9 mouse cellular contexts compared by ENCODE assay signal in genomic region chr12:73554155-73554554, GRCm38 (mm10). TPM values are rescaled to one million over a fixed set of nuclear protein-coding genes. Genes with fewer than 3 reads are reported as not detected.
DNase-seq lines count a peak whose midpoint lies in the region; ATAC-seq and TF ChIP-seq lines count a peak whose summit lies in the region.
"Had no signal": no experiment of that assay in that cellular context is flagged by ENCODE, and none has a peak within 500 bp of the region (broad histone marks: within the 10 kb centered on the region; RNA-seq: fewer than 3 reads in every experiment).

No protein-coding gene starts in this region.

- no peaks in the 10 kb centered on the region for H3K36me3 ChIP-seq in E14TG2a.4 (ENCODE audit: insufficient read depth, low read length)
- H3K36me3 ChIP-seq in embryonic facial prominence, embryonic 12.5 days, result no peaks in the 10 kb centered on the region
- no peaks in the 10 kb centered on the region for H3K36me3 ChIP-seq in heart, postnatal 0 days (replicated peaks; ENCODE audit: control insufficient read depth, insufficient read depth, low read length)
- no peaks in the 10 kb centered on the region for H3K36me3 ChIP-seq in liver, postnatal 0 days (replicated peaks; ENCODE audit: insufficient read depth, low read length)
- no peaks in the 10 kb centered on the region for H3K36me3 ChIP-seq in neural tube, embryonic 15.5 days
- H3K36me3 ChIP-seq: limb, embryonic 15.5 days had no signal

- TF ChIP-seq CTCF in E14TG2a.4 (conservative IDR thresholded peaks at IDR 0.05; ENCODE audit: low read length), result peak; percentile 90
- peak; percentile 79 for TF ChIP-seq CTCF in heart, postnatal 0 days (IDR thresholded peaks at IDR 0.05; ENCODE audit: low read depth)
- TF ChIP-seq CTCF in liver, postnatal 0 days (IDR thresholded peaks at IDR 0.05; ENCODE audit: low read depth), result peak; percentile 78

- no peak overlapping the region for H3K4me3 ChIP-seq in E14TG2a.4 (replicated peaks; ENCODE audit: low read length)
- H3K4me3 ChIP-seq in embryonic facial prominence, embryonic 12.5 days, result no peak overlapping the region
- H3K4me3 ChIP-seq in heart, postnatal 0 days (ENCODE audit: low read depth, low read length), result no peak overlapping the region
- no peak overlapping the region for H3K4me3 ChIP-seq in liver, postnatal 0 days (ENCODE audit: low read depth, low read length)
- no peak overlapping the region for H3K4me3 ChIP-seq in neural tube, embryonic 15.5 days (replicated peaks)
- H3K4me3 ChIP-seq: limb, embryonic 15.5 days had no signal

- WGBS in embryonic facial prominence, embryonic 12.5 days, result 3% methylated on average over 5 of the region's 5 CpGs
- WGBS in heart, postnatal 0 days, result 3% methylated on average over 5 of the region's 5 CpGs
- 2% methylated on average over 5 of the region's 5 CpGs for WGBS in liver, postnatal 0 days (ENCODE audit: insufficient replicate concordance)
- WGBS in neural tube, embryonic 15.5 days, result 3% methylated on average over 5 of the region's 5 CpGs

- peaks cover 11% of the 10 kb centered on the region for H3K4me1 ChIP-seq in E14TG2a.4 (replicated peaks; ENCODE audit: low read depth, low read length)
- no peaks in the 10 kb centered on the region for H3K4me1 ChIP-seq in embryonic facial prominence, embryonic 12.5 days
- H3K4me1 ChIP-seq in heart, postnatal 0 days (ENCODE audit: control insufficient read depth, insufficient read depth), result no peaks in the 10 kb centered on the region
- no peaks in the 10 kb centered on the region for H3K4me1 ChIP-seq in liver, postnatal 0 days (ENCODE audit: insufficient read depth)
- no peaks in the 10 kb centered on the region for H3K4me1 ChIP-seq in neural tube, embryonic 15.5 days

- peak; percentile 84 for DNase-seq in adrenal gland, postnatal 10 days
- DNase-seq in heart, postnatal 0 days (ENCODE audit: low spot score), result peak; percentile 81
- peak; percentile 77 for DNase-seq in kidney, postnatal 14 days
- peak; percentile 65 for DNase-seq in liver, postnatal 0 days
- no peak for DNase-seq in urinary bladder, postnatal 10 days (ENCODE audit: low spot score)

- no peak overlapping the region for H3K27ac ChIP-seq in embryonic facial prominence, embryonic 12.5 days
- no peak overlapping the region for H3K27ac ChIP-seq in heart, postnatal 0 days (ENCODE audit: low read depth)
- no peak overlapping the region for H3K27ac ChIP-seq in liver, postnatal 0 days (ENCODE audit: low read depth)
- no peak overlapping the region for H3K27ac ChIP-seq in neural tube, embryonic 15.5 days (replicated peaks)
- H3K27ac ChIP-seq: limb, embryonic 15.5 days had no signal

- no peaks in the 10 kb centered on the region for H3K9me3 ChIP-seq in E14TG2a.4 (ENCODE audit: low read length)
- H3K9me3 ChIP-seq in embryonic facial prominence, embryonic 12.5 days, result no peaks in the 10 kb centered on the region
- no peaks in the 10 kb centered on the region for H3K9me3 ChIP-seq in heart, postnatal 0 days (replicated peaks; ENCODE audit: control insufficient read depth, low read length)
- no peaks in the 10 kb centered on the region for H3K9me3 ChIP-seq in liver, postnatal 0 days (ENCODE audit: low read length)
- H3K9me3 ChIP-seq in neural tube, embryonic 15.5 days (replicated peaks), result no peaks in the 10 kb centered on the region
- H3K9me3 ChIP-seq: limb, embryonic 15.5 days had no signal

- TF ChIP-seq EP300 in heart, postnatal 0 days (IDR thresholded peaks at IDR 0.05; ENCODE audit: low read depth), result no peak
- no peak for TF ChIP-seq EP300 in liver, postnatal 0 days (IDR thresholded peaks at IDR 0.05; ENCODE audit: low read depth)

- H3K4me2 ChIP-seq in embryonic facial prominence, embryonic 12.5 days (replicated peaks), result no peak overlapping the region
- H3K4me2 ChIP-seq in heart, postnatal 0 days (ENCODE audit: low read depth, low read length), result no peak overlapping the region
- no peak overlapping the region for H3K4me2 ChIP-seq in liver, postnatal 0 days (ENCODE audit: low read depth, low read length)
- no peak overlapping the region for H3K4me2 ChIP-seq in neural tube, embryonic 15.5 days
- H3K4me2 ChIP-seq: limb, embryonic 15.5 days had no signal

- 0 out of 2 replicates have a peak, but pooled peaks have one; percentile 10 for ATAC-seq in embryonic facial prominence, embryonic 12.5 days (ENCODE audit: insufficient number of reproducible peaks, insufficient read depth, low FRiP score, low TSS enrichment)
- peak; percentile 73; the same call in 1 of the 2 replicates for ATAC-seq in heart, postnatal 0 days (ENCODE audit: insufficient read depth, low read depth)
- peak; percentile 86 for ATAC-seq in liver, postnatal 0 days
- peak; percentile 63; the same call in 1 of the 2 replicates for ATAC-seq in neural tube, embryonic 15.5 days (ENCODE audit: low FRiP score)

- H3K9ac ChIP-seq in embryonic facial prominence, embryonic 12.5 days, result no peak overlapping the region
- H3K9ac ChIP-seq in heart, postnatal 0 days (replicated peaks; ENCODE audit: low read depth, low read length), result no peak overlapping the region
- no peak overlapping the region for H3K9ac ChIP-seq in liver, postnatal 0 days (replicated peaks)
- no peak overlapping the region for H3K9ac ChIP-seq in neural tube, embryonic 15.5 days (replicated peaks)
- H3K9ac ChIP-seq: limb, embryonic 15.5 days had no signal

- 0 out of 2 replicates have a peak, but pooled peaks cover 4% of the 10 kb centered on the region for H3K27me3 ChIP-seq in E14TG2a.4 (ENCODE audit: insufficient read depth, low read length)
- H3K27me3 ChIP-seq in embryonic facial prominence, embryonic 12.5 days, result no peaks in the 10 kb centered on the region; the same call in 1 of the 2 replicates
- H3K27me3 ChIP-seq in heart, postnatal 0 days (ENCODE audit: control insufficient read depth, insufficient read depth, low read length), result peaks cover 17% of the 10 kb centered on the region
- H3K27me3 ChIP-seq in liver, postnatal 0 days (ENCODE audit: insufficient read depth, low read length), result peaks cover 8% of the 10 kb centered on the region; the same call in 1 of the 2 replicates
- peaks cover 24% of the 10 kb centered on the region for H3K27me3 ChIP-seq in neural tube, embryonic 15.5 days (replicated peaks)

RNA-seq across cellular contexts. Expression of gene Tmem30b, which starts 8.0 kb away (rescaled TPM):
- total RNA-seq in adrenal gland, postnatal 10 days (2021), result 1 to 10 TPM; 3.0 to 5.8 TPM
- polyA plus RNA-seq in embryonic facial prominence, embryonic 12.5 days (2016; fragmentation: Nextera tagmentation; extraction: Ambion mirVana), result 15.2 and 16.0 TPM in 2 replicates
- 0.31 and 1.9 TPM in 2 replicates for total RNA-seq in heart, postnatal 0 days (2014; rRNA removed; ENCODE audit: low replicate concordance)
- polyA plus RNA-seq in heart, postnatal 0 days (2015; fragmentation: Nextera tagmentation; extraction: Ambion mirVana), result 0.14 and 0.25 TPM in 2 replicates
- polyA plus RNA-seq in liver, postnatal 0 days (2015; fragmentation: Nextera tagmentation; extraction: Ambion mirVana), result 40.7 and 42.3 TPM in 2 replicates
- polyA plus RNA-seq in neural tube, embryonic 15.5 days (2015; fragmentation: Nextera tagmentation; extraction: Ambion mirVana), result 0.52 and 5.4 TPM in 2 replicates

RNA-seq across cellular contexts. Expression of gene Prkch, which starts 30.4 kb away (rescaled TPM):
- total RNA-seq in adrenal gland, postnatal 10 days (2021), result 10 to 100 TPM; 21.7 to 25.6 TPM
- polyA plus RNA-seq in embryonic facial prominence, embryonic 12.5 days (2016; fragmentation: Nextera tagmentation; extraction: Ambion mirVana), result 13.9 and 14.9 TPM in 2 replicates
- total RNA-seq in heart, postnatal 0 days (2014; rRNA removed; ENCODE audit: low replicate concordance), result 20.5 and 20.8 TPM in 2 replicates
- polyA plus RNA-seq in heart, postnatal 0 days (2015; fragmentation: Nextera tagmentation; extraction: Ambion mirVana), result 7.4 and 7.9 TPM in 2 replicates
- polyA plus RNA-seq in liver, postnatal 0 days (2015; fragmentation: Nextera tagmentation; extraction: Ambion mirVana), result 2.3 and 2.4 TPM in 2 replicates
- polyA plus RNA-seq in neural tube, embryonic 15.5 days (2015; fragmentation: Nextera tagmentation; extraction: Ambion mirVana), result 9.2 and 15.5 TPM in 2 replicates

Comparison
In these comparisons a context has a peak if more than half of its experiments do, and no peak if none do; other contexts are left out.
1. ATAC-seq: peak in every context shown above with its lines; median percentile 86 in liver, postnatal 0 days; 73 in heart, postnatal 0 days; 63 in neural tube, embryonic 15.5 days; 10 in embryonic facial prominence, embryonic 12.5 days.